Mouse (Mus musculus) neutrophil, adult 65 days (primary cell): Measurements from ENCODE around the gene Bpifb5. TPM values are rescaled to one million over a fixed set of nuclear protein-coding genes. Genes with fewer than 3 reads are reported as not detected.

Experiments used
- total RNA-seq: library from RNA; stranded (reverse); gene quantifications from 2 replicates; pipeline ENCODE4 v1.2.4, GENCODE M21; 2023

Bpifb5 gene
- not detected in 2 replicates for total RNA-seq

GRCm38 (mm10) chr2:154223265-154223916 is at the start of gene Bpifb5:
Gene Bpifb5 (plus strand): TSS chr2:154223742.

GRCm38 (mm10) chr2:154190546-154191258 is 32.8 kb upstream of the Bpifb5 start, which contains the start of gene Bpifb1:
Gene Bpifb1 (plus strand): TSS chr2:154190818.

GRCm38 (mm10) chr2:154257554-154257953 is 34.0 kb downstream of the Bpifb5 start, which contains the start of gene Bpifb9a:
Gene Bpifb9a (plus strand): TSS chr2:154257854.

Other genes starting within 250 kb of the Bpifb5 start
- gene Bpifa6, start 248.8 kb upstream of the Bpifb5 start, total RNA-seq, result not detected in 2 replicates
- gene Bpifa2, start 215.5 kb upstream of the Bpifb5 start, total RNA-seq, result not detected in 2 replicates
- not detected in 2 replicates for gene Bpifa3, start 93.4 kb upstream of the Bpifb5 start, total RNA-seq
- not detected in 2 replicates for gene Bpifa1, start 80.9 kb upstream of the Bpifb5 start, total RNA-seq
- not detected in 2 replicates for gene Bpifa5, start 61.1 kb upstream of the Bpifb5 start, total RNA-seq
- not detected in 2 replicates for gene Bpifb1, start 32.9 kb upstream of the Bpifb5 start, total RNA-seq
- gene Bpifb9a, start 34.1 kb downstream of the Bpifb5 start, total RNA-seq, result not detected in 2 replicates
- not detected in 2 replicates for gene Bpifb9b, start 83.5 kb downstream of the Bpifb5 start, total RNA-seq
- gene Cdk5rap1, start 149.3 kb downstream of the Bpifb5 start, total RNA-seq, result 6.5 and 7.6 TPM in 2 replicates
- 0.98 and 1.4 TPM in 2 replicates for gene Snta1, start 184.4 kb downstream of the Bpifb5 start, total RNA-seq
- 18.3 and 30.7 TPM in 2 replicates for gene Cbfa2t2, start 212.7 kb downstream of the Bpifb5 start, total RNA-seq